Mouse (Mus musculus): ENCODE results near the gene Cirbp. TPM values are rescaled to one million over a fixed set of nuclear protein-coding genes. Genes with fewer than 3 reads are reported as not detected.

Cirbp gene
- polyA plus RNA-seq, 1 experiment from 2014 or later: 398 TPM

- H3K9me3 ChIP-seq (replicated peaks; ENCODE audit: control insufficient read depth, low read length, poor library complexity, severe bottlenecking): no peaks in the 10 kb centered on the region
- H3K9ac ChIP-seq (ENCODE audit: low read depth, low read length): 0 out of 2 replicates have a peak overlapping the region, but pooled peaks have one; percentile 6
- 49% methylated on average over 15 of the region's 15 CpGs for WGBS
- peaks cover 14% of the 10 kb centered on the region for H3K36me3 ChIP-seq (ENCODE audit: control insufficient read depth, insufficient read depth, low read length)
- H3K4me1 ChIP-seq (ENCODE audit: control insufficient read depth, insufficient read depth, low read length): peaks cover 13% of the 10 kb centered on the region
- H3K4me3 ChIP-seq (ENCODE audit: low read depth, low read length): no peak overlapping the region
- H3K4me2 ChIP-seq (ENCODE audit: low read length): no peak overlapping the region
- no peak for ATAC-seq
- H3K27ac ChIP-seq (ENCODE audit: low read length): peak overlapping the region; percentile 70
- H3K27me3 ChIP-seq (ENCODE audit: control insufficient read depth, insufficient read depth, low read depth, low read length): no peaks in the 10 kb centered on the region
These were observed 22.8 kb downstream of the Cirbp start for GRCm38 (mm10) chr10:80188453-80189024.

- no peaks in the 10 kb centered on the region for H3K27me3 ChIP-seq (ENCODE audit: control insufficient read depth, insufficient read depth, low read depth, low read length)
- no peaks in the 10 kb centered on the region for H3K9me3 ChIP-seq (replicated peaks; ENCODE audit: control insufficient read depth, low read length, poor library complexity, severe bottlenecking)
- H3K4me3 ChIP-seq (ENCODE audit: low read depth, low read length): peak overlapping the region; percentile 35
- peaks cover 14% of the 10 kb centered on the region for H3K36me3 ChIP-seq (ENCODE audit: control insufficient read depth, insufficient read depth, low read length)
- peak; percentile 2; the same call in 1 of the 2 replicates for ATAC-seq
- H3K27ac ChIP-seq (ENCODE audit: low read length): peak overlapping the region; percentile 82
- 5% methylated on average over 21 of the region's 21 CpGs for WGBS
- H3K4me2 ChIP-seq (ENCODE audit: low read length): peak overlapping the region; percentile 66
- H3K9ac ChIP-seq (ENCODE audit: low read depth, low read length): peak overlapping the region; percentile 78
- H3K4me1 ChIP-seq (ENCODE audit: control insufficient read depth, insufficient read depth, low read length): peaks cover 13% of the 10 kb centered on the region
These were observed 24.2 kb downstream of the Cirbp start for GRCm38 (mm10) chr10:80189999-80190398.

GRCm38 (mm10) chr10:80190491-80191051, 24.8 kb downstream of the Cirbp start:
- peak overlapping the region; percentile 35 for H3K4me3 ChIP-seq (ENCODE audit: low read depth, low read length)
- 2% methylated on average over 48 of the region's 48 CpGs for WGBS
- H3K9me3 ChIP-seq (replicated peaks; ENCODE audit: control insufficient read depth, low read length, poor library complexity, severe bottlenecking): no peaks in the 10 kb centered on the region
- peak overlapping the region; percentile 82 for H3K27ac ChIP-seq (ENCODE audit: low read length)
- H3K27me3 ChIP-seq (ENCODE audit: control insufficient read depth, insufficient read depth, low read depth, low read length): no peaks in the 10 kb centered on the region
- peaks cover 13% of the 10 kb centered on the region for H3K4me1 ChIP-seq (ENCODE audit: control insufficient read depth, insufficient read depth, low read length)
- H3K36me3 ChIP-seq (ENCODE audit: control insufficient read depth, insufficient read depth, low read length): peaks cover 14% of the 10 kb centered on the region
- peak overlapping the region; percentile 78 for H3K9ac ChIP-seq (ENCODE audit: low read depth, low read length)
- H3K4me2 ChIP-seq (ENCODE audit: low read length): peak overlapping the region; percentile 66
- ATAC-seq: peak; percentile 30; the same call in 1 of the 2 replicates

GRCm38 (mm10) chr10:80193976-80194375, 28.2 kb downstream of the Cirbp start:
- no peaks in the 10 kb centered on the region for H3K9me3 ChIP-seq (replicated peaks; ENCODE audit: control insufficient read depth, low read length, poor library complexity, severe bottlenecking)
- peaks cover 13% of the 10 kb centered on the region for H3K4me1 ChIP-seq (ENCODE audit: control insufficient read depth, insufficient read depth, low read length)
- 32% methylated on average over 6 of the region's 6 CpGs for WGBS
- H3K27ac ChIP-seq (ENCODE audit: low read length): no peak overlapping the region
- H3K36me3 ChIP-seq (ENCODE audit: control insufficient read depth, insufficient read depth, low read length): no peaks in the 10 kb centered on the region
- H3K27me3 ChIP-seq (ENCODE audit: control insufficient read depth, insufficient read depth, low read depth, low read length): no peaks in the 10 kb centered on the region
- ATAC-seq: no peak
- no peak overlapping the region for H3K4me3 ChIP-seq (ENCODE audit: low read depth, low read length)
- H3K9ac ChIP-seq (ENCODE audit: low read depth, low read length): no peak overlapping the region
- no peak overlapping the region for H3K4me2 ChIP-seq (ENCODE audit: low read length)

GRCm38 (mm10) chr10:80194441-80194840, 28.7 kb downstream of the Cirbp start:
- H3K4me2 ChIP-seq (ENCODE audit: low read length): no peak overlapping the region
- peaks cover 13% of the 10 kb centered on the region for H3K4me1 ChIP-seq (ENCODE audit: control insufficient read depth, insufficient read depth, low read length)
- H3K27ac ChIP-seq (ENCODE audit: low read length): no peak overlapping the region
- no peaks in the 10 kb centered on the region for H3K36me3 ChIP-seq (ENCODE audit: control insufficient read depth, insufficient read depth, low read length)
- no peaks in the 10 kb centered on the region for H3K27me3 ChIP-seq (ENCODE audit: control insufficient read depth, insufficient read depth, low read depth, low read length)
- H3K4me3 ChIP-seq (ENCODE audit: low read depth, low read length): no peak overlapping the region
- no peak for ATAC-seq
- no peak overlapping the region for H3K9ac ChIP-seq (ENCODE audit: low read depth, low read length)
- H3K9me3 ChIP-seq (replicated peaks; ENCODE audit: control insufficient read depth, low read length, poor library complexity, severe bottlenecking): no peaks in the 10 kb centered on the region
- WGBS: 11% methylated on average over 8 of the region's 8 CpGs

- Histone ChIP-seq H3K36me3 (ENCODE audit: control insufficient read depth, insufficient read depth, low read length) (no peaks in the 10 kb centered on the region), H3K27ac (ENCODE audit: low read length) (no peak overlapping the region), H3K9ac (ENCODE audit: low read depth, low read length) (no peak overlapping the region), H3K4me1 (ENCODE audit: control insufficient read depth, insufficient read depth, low read length) (no peaks in the 10 kb centered on the region), H3K27me3 (ENCODE audit: control insufficient read depth, insufficient read depth, low read depth, low read length) (no peaks in the 10 kb centered on the region), H3K9me3 (replicated peaks; ENCODE audit: control insufficient read depth, low read length, poor library complexity, severe bottlenecking) (no peaks in the 10 kb centered on the region), H3K4me3 (ENCODE audit: low read depth, low read length) (no peak overlapping the region), H3K4me2 (ENCODE audit: low read length) (no peak overlapping the region)
- no peak for ATAC-seq
- 68% methylated on average over 1 of the region's 1 CpGs for WGBS
These were observed 30.4 kb downstream of the Cirbp start for GRCm38 (mm10) chr10:80196167-80196566.

GRCm38 (mm10) chr10:80196778-80197581, 31.2 kb downstream of the Cirbp start:
- WGBS: 20% methylated on average over 33 of the region's 33 CpGs
- no peak for ATAC-seq
- Histone ChIP-seq H3K4me2 (ENCODE audit: low read length) (no peak overlapping the region), H3K27ac (ENCODE audit: low read length) (no peak overlapping the region; the same call in 1 of the 2 replicates), H3K4me1 (ENCODE audit: control insufficient read depth, insufficient read depth, low read length) (no peaks in the 10 kb centered on the region), H3K27me3 (ENCODE audit: control insufficient read depth, insufficient read depth, low read depth, low read length) (no peaks in the 10 kb centered on the region), H3K36me3 (ENCODE audit: control insufficient read depth, insufficient read depth, low read length) (no peaks in the 10 kb centered on the region), H3K4me3 (ENCODE audit: low read depth, low read length) (no peak overlapping the region), H3K9me3 (replicated peaks; ENCODE audit: control insufficient read depth, low read length, poor library complexity, severe bottlenecking) (no peaks in the 10 kb centered on the region), H3K9ac (ENCODE audit: low read depth, low read length) (0 out of 2 replicates have a peak overlapping the region, but pooled peaks have one; percentile 30)

GRCm38 (mm10) chr10:80199440-80200008, 33.7 kb downstream of the Cirbp start:
- no peaks in the 10 kb centered on the region for H3K27me3 ChIP-seq (ENCODE audit: control insufficient read depth, insufficient read depth, low read depth, low read length)
- no peak overlapping the region for H3K4me2 ChIP-seq (ENCODE audit: low read length)
- H3K4me1 ChIP-seq (ENCODE audit: control insufficient read depth, insufficient read depth, low read length): peaks cover 5% of the 10 kb centered on the region
- no peaks in the 10 kb centered on the region for H3K9me3 ChIP-seq (replicated peaks; ENCODE audit: control insufficient read depth, low read length, poor library complexity, severe bottlenecking)
- WGBS: 26% methylated on average over 3 of the region's 3 CpGs
- no peak overlapping the region for H3K27ac ChIP-seq (ENCODE audit: low read length)
- 0 out of 2 replicates have a peak overlapping the region, but pooled peaks have one; percentile 20 for H3K9ac ChIP-seq (ENCODE audit: low read depth, low read length)
- ATAC-seq: peak; percentile 77
- H3K4me3 ChIP-seq (ENCODE audit: low read depth, low read length): no peak overlapping the region
- H3K36me3 ChIP-seq (ENCODE audit: control insufficient read depth, insufficient read depth, low read length): no peaks in the 10 kb centered on the region

All from midbrain, embryonic 16.5 days (tissue).